Mouse (Mus musculus) brown adipose tissue, adult 24 weeks (tissue): ENCODE data around the gene Prkaa1. TPM values are rescaled to one million over a fixed set of nuclear protein-coding genes. Genes with fewer than 3 reads are reported as not detected.

Source experiments
- polyA plus RNA-seq: library from polyadenylated mRNA; stranded (reverse); fragments of >200 nt; gene quantifications from 2 replicates; pipeline ENCODE4 v1.2.4, GENCODE M21; 2012; ENCODE audit not compliant: missing spikeins, insufficient read depth, insufficient read length

Gene Prkaa1
- polyA plus RNA-seq, 1 experiment, result 23.4 TPM

Other genes with a start within 250 kb of the Prkaa1 start
- not detected in 2 replicates for gene Mroh2b, start 245.1 kb upstream of the Prkaa1 start, polyA plus RNA-seq
- gene C7, start 80.1 kb upstream of the Prkaa1 start, polyA plus RNA-seq, result 8.4 and 12.2 TPM in 2 replicates
- 1.6 and 2.4 TPM in 2 replicates for gene Card6, start 35.3 kb upstream of the Prkaa1 start, polyA plus RNA-seq
- 272 and 605 TPM in 2 replicates for gene Rpl37, start 27.2 kb upstream of the Prkaa1 start, polyA plus RNA-seq
- gene Ttc33, start 41.7 kb downstream of the Prkaa1 start, polyA plus RNA-seq, result 18.9 and 23.4 TPM in 2 replicates
- 2.6 and 3.1 TPM in 2 replicates for gene Ptger4, start 100.3 kb downstream of the Prkaa1 start, polyA plus RNA-seq